Mouse (Mus musculus): ENCODE data around the gene Gm35549. TPM values are rescaled to one million over a fixed set of nuclear protein-coding genes. Genes with fewer than 3 reads are reported as not detected.
"Not testable (repeated sequence)": the region's sequence is repeated elsewhere in the genome, so short reads cannot be mapped to it uniquely, and the experiment has no call there.

Gene Gm35549
- polyA plus RNA-seq, 1 experiment from 2014 or later: 0.28 TPM

DNA sequence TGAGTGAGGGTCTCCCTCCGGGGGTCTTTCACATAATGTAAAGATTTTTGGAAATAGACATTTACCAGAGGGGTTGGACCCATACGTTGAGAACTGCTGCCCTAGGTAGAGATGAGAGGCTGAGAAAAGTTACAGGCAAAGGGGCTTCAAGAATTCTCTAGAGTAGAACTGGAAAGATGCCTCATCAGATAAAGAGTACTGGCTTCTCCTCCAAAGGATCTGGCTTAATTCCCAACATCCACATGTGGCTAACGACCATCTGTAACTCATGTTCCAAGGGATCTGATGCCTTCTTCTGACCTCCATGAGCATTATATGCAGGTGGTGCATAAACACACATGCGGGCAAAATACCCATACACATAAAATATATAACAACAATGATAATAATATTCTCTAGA, 11.8 kb upstream of the Gm35549 start:
- no peak overlapping the region for H3K4me3 ChIP-seq (replicated peaks)
- no peaks in the 10 kb centered on the region for H3K27me3 ChIP-seq (replicated peaks)
- H3K27ac ChIP-seq: no peak overlapping the region
- ATAC-seq (ENCODE audit: insufficient read depth, low FRiP score, low read depth): no peak
- 92% methylated on average over 4 of the region's 4 CpGs for WGBS
- peaks cover 91% of the 10 kb centered on the region for H3K36me3 ChIP-seq
- H3K9ac ChIP-seq: no peak overlapping the region
- H3K9me3 ChIP-seq: peaks cover 7% of the 10 kb centered on the region; the same call in 1 of the 2 replicates
- no peak overlapping the region for H3K4me2 ChIP-seq
- no peaks in the 10 kb centered on the region for H3K4me1 ChIP-seq

DNA sequence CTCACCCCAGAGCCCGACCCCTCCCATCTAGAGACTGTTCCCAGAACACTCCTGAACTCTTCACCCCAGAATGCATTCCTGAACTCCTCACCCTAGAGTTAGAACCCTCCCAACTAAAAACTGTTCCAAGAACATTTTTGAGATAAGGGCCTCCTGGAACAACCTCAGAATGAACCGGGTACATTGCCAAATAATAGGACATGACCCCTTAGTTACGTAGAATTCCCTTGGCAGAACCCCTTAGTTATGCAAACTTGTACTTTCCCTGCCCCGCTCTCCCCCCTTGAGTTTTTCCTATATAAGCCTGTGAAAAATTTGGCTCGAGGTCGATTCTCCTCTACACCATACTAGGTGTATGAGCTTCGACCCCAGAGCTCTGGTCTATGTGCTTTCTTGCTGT, 11.3 kb upstream of the Gm35549 start:
- not testable (repeated sequence) for ATAC-seq (ENCODE audit: insufficient read depth, low FRiP score, low read depth); H3K9ac ChIP-seq; H3K27me3 ChIP-seq (replicated peaks); H3K9me3 ChIP-seq; H3K4me3 ChIP-seq (replicated peaks); H3K4me2 ChIP-seq; H3K27ac ChIP-seq; H3K4me1 ChIP-seq
- peaks cover 91% of the 10 kb centered on the region for H3K36me3 ChIP-seq
- 70% methylated on average over 2 of the region's 7 CpGs for WGBS

DNA sequence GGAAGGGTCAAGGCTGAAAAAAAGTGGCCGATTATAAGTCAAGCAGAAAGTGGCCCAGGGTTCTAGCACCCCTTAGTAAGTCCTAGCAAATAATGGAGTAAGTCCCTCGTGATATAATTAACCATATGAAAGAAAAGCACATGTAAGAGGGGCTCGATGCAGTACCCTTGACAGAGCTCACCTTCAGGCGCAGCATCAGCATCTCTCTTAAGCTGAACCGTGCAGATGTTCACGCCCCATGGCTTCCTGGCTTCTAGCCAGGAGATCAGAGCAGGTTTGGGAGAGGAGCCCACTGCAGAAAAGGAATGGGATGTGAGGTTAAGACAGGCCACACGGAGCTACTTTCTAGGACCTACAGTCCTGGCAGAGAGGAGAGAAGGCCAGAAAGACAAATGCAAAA, 10.7 kb upstream of the Gm35549 start:
- WGBS: 92% methylated on average over 7 of the region's 7 CpGs
- Histone ChIP-seq H3K4me1 (no peaks in the 10 kb centered on the region), H3K9ac (no peak overlapping the region), H3K4me3 (replicated peaks) (no peak overlapping the region), H3K27me3 (replicated peaks) (no peaks in the 10 kb centered on the region), H3K4me2 (no peak overlapping the region), H3K9me3 (peaks cover 4% of the 10 kb centered on the region; the same call in 1 of the 2 replicates), H3K27ac (no peak overlapping the region), H3K36me3 (peaks cover 90% of the 10 kb centered on the region)
- no peak for ATAC-seq (ENCODE audit: insufficient read depth, low FRiP score, low read depth)

DNA sequence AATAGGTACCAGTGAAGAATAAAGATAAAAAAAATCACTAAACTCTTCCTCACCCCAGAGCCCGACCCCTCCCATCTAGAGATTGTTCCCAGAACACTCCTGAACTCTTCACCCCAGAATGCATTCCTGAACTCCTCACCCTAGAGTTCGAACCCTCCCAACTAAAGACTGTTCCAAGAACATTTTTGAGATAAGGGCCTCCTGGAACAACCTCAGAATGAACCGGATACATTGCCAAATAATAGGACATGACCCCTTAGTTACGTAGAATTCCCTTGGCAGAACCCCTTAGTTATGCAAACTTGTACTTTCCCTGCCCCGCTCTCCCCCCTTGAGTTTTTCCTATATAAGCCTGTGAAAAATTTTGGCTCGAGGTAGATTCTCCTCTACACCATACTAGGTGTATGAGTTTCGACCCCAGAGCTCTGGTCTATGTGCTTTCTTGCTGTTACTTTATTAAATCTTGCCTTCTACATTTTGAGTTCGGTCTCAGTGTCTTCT, 4.0 kb upstream of the Gm35549 start:
- not testable (repeated sequence) for H3K4me2 ChIP-seq; ATAC-seq (ENCODE audit: insufficient read depth, low FRiP score, low read depth); H3K9me3 ChIP-seq; H3K9ac ChIP-seq; H3K4me3 ChIP-seq (replicated peaks); H3K4me1 ChIP-seq; H3K27me3 ChIP-seq (replicated peaks); H3K27ac ChIP-seq
- 78% methylated on average over 7 of the region's 8 CpGs for WGBS
- peaks cover 42% of the 10 kb centered on the region for H3K36me3 ChIP-seq

DNA sequence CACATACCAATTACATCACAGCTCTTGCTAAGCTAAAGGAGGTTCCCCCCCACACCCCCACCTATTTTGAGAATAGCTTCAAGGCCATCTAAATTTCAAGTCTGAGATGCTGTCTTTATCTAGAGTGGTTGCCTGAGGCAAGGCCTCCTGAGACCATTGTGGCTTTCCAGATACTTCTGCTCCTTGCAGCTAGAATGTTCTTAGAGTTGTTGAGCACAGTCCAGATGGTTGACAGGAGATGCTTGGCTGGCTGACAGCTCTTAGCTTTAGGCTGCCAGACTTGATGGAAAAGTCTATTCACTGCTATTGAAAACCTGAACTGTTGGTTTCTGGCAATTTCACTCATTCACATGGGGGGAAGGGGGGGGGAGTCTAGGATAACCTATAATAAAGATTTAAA, 2.3 kb upstream of the Gm35549 start:
- Histone ChIP-seq H3K4me3 (replicated peaks) (no peak overlapping the region), H3K27me3 (replicated peaks) (no peaks in the 10 kb centered on the region), H3K9me3 (no peaks in the 10 kb centered on the region), H3K27ac (no peak overlapping the region), H3K4me1 (no peaks in the 10 kb centered on the region), H3K4me2 (no peak overlapping the region), H3K9ac (no peak overlapping the region), H3K36me3 (peaks cover 25% of the 10 kb centered on the region)
- no peak for ATAC-seq (ENCODE audit: insufficient read depth, low FRiP score, low read depth)

DNA sequence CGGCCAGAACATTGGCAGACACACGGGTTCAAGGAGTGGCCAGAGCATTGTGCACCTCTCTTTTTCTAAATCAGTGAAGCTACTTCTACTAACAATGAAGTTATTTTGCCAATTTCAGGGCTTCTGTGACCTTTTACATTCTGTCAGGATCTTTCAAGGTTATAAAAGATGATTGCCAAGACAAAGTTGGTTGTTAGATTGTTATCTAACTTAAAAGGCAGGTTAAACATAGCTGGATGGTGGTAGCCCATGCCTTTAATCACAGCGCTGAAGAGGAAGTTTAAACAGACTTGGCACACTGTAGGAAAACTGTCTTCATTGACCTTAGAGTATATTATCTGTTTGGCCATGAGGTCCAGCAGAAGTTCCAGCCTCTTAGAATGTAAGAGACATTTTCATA, 1.8 kb upstream of the Gm35549 start:
- Histone ChIP-seq H3K36me3 (peaks cover 20% of the 10 kb centered on the region), H3K9me3 (no peaks in the 10 kb centered on the region), H3K9ac (no peak overlapping the region), H3K4me3 (replicated peaks) (no peak overlapping the region), H3K4me2 (no peak overlapping the region), H3K27me3 (replicated peaks) (no peaks in the 10 kb centered on the region), H3K27ac (no peak overlapping the region), H3K4me1 (no peaks in the 10 kb centered on the region)
- no peak for ATAC-seq (ENCODE audit: insufficient read depth, low FRiP score, low read depth)
- 77% methylated on average over 3 of the region's 3 CpGs for WGBS

DNA sequence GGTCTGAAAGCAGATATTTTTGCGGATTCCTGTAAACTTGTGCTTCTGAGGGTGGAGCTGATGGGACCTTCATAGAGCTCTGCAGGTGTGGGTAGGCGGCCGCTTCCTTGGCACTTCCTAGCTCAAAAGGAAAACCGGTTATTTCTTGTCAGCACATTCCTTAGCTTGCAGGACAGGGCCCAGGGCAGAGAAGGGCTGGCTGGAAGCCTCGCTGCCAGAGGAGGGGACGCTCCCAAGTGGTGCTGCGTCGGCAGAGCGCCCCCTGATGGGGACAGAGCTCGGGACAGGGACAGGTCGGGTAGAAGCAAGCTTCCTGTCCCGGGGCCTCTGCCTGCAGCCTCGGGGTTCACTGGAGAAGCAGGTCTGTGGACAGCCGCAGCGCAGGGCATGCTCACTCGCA, 6.2 kb downstream of the Gm35549 start:
- H3K27ac ChIP-seq: 0 out of 2 replicates have a peak overlapping the region, but pooled peaks have one; percentile 51
- no peak overlapping the region for H3K4me2 ChIP-seq
- peak; percentile 83 for ATAC-seq (ENCODE audit: insufficient read depth, low FRiP score, low read depth)

DNA sequence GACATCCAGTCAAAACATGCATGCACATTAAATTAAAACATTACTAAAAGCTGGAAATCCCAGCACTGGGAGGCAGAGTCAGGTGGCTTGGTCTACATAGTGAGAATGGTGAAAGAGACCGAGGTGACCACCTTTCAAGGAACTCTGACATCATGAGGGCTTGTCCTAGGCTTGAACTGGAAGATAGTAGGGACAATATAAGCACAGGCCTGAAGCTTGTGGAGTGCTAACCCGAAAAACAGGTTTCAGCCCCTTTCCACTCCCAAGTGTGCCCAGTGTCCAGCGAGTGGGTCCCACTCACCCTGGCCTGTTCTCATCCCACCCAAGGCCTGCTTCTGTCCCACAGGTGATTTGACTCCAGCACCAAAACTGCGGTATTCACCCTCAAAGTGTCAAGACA, 6.6 kb downstream of the Gm35549 start:
- no peaks in the 10 kb centered on the region for H3K36me3 ChIP-seq
- peak; percentile 43; the same call in 1 of the 2 replicates for ATAC-seq (ENCODE audit: insufficient read depth, low FRiP score, low read depth)
- no peak overlapping the region for H3K4me2 ChIP-seq
- 69% methylated on average over 4 of the region's 4 CpGs for WGBS
- no peaks in the 10 kb centered on the region for H3K27me3 ChIP-seq (replicated peaks)
- H3K9ac ChIP-seq: no peak overlapping the region
- peak overlapping the region; percentile 51 for H3K27ac ChIP-seq
- no peaks in the 10 kb centered on the region for H3K9me3 ChIP-seq
- H3K4me3 ChIP-seq (replicated peaks): no peak overlapping the region
- 0 out of 2 replicates have a peak, but pooled peaks cover 5% of the 10 kb centered on the region for H3K4me1 ChIP-seq

More for the DNA sequence above, 6.2 kb downstream of the Gm35549 start:
- 24% methylated on average over 16 of the region's 16 CpGs for whole genome bisulfite sequencing
- no peaks in the 10 kb centered on the region for H3K27me3 ChIP-seq (replicated peaks)
- no peak overlapping the region for H3K9ac ChIP-seq
- 0 out of 2 replicates have a peak, but pooled peaks cover 5% of the 10 kb centered on the region for H3K4me1 ChIP-seq
- no peaks in the 10 kb centered on the region for H3K9me3 ChIP-seq
- no peaks in the 10 kb centered on the region for H3K36me3 ChIP-seq
- no peak overlapping the region for H3K4me3 ChIP-seq (replicated peaks)

DNA sequence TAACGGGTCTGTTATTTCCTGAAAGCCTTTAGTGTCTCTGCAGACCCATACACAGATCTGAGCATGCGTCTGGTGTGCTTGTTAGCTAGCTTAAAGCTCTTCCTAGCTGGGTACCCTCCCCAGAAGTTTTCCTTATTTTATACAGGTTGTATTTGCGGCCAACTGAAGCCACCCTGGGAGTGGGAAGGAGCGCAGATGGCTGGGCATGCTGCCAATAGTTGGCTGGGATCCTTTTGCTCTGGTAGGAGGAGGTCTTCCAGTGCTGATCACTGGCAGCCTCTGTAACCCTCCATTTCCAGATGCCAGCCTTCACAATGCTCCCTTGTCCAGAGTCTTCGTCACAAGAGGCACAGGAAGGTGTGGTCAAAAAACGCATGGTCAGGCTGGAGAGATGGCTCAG, 7.0 kb downstream of the Gm35549 start:
- Histone ChIP-seq H3K4me2 (no peak overlapping the region), H3K9me3 (no peaks in the 10 kb centered on the region), H3K27ac (peak overlapping the region; percentile 51), H3K4me3 (replicated peaks) (no peak overlapping the region), H3K27me3 (replicated peaks) (no peaks in the 10 kb centered on the region), H3K9ac (no peak overlapping the region), H3K36me3 (no peaks in the 10 kb centered on the region), H3K4me1 (0 out of 2 replicates have a peak, but pooled peaks cover 5% of the 10 kb centered on the region)
- 28% methylated on average over 6 of the region's 6 CpGs for WGBS
- ATAC-seq (ENCODE audit: insufficient read depth, low FRiP score, low read depth): peak; percentile 83

DNA sequence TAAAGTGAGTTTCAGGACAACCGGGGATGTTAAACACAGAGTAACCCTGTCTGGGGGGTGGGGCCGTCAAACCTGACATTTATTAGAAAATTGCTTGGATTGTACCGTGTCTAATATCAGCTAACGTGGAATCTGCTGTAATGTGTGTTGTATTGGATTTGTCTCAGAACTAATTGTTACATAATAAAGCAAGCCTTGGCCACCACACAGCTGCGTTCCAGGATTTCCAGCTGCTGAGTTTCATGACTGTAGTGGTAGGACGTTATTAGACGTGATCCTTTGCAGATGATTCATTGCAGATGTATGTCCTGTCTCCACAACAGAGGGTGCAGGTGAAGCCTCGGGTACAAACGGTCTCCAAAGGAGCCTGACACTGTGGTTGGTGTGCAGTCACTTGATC, 7.7 kb downstream of the Gm35549 start:
- Histone ChIP-seq H3K9ac (no peak overlapping the region), H3K4me2 (no peak overlapping the region), H3K9me3 (no peaks in the 10 kb centered on the region), H3K36me3 (no peaks in the 10 kb centered on the region), H3K4me3 (replicated peaks) (no peak overlapping the region), H3K27me3 (replicated peaks) (no peaks in the 10 kb centered on the region), H3K4me1 (0 out of 2 replicates have a peak, but pooled peaks cover 5% of the 10 kb centered on the region), H3K27ac (peak overlapping the region; percentile 51)
- ATAC-seq (ENCODE audit: insufficient read depth, low FRiP score, low read depth): no peak
- WGBS: 60% methylated on average over 9 of the region's 9 CpGs

DNA sequence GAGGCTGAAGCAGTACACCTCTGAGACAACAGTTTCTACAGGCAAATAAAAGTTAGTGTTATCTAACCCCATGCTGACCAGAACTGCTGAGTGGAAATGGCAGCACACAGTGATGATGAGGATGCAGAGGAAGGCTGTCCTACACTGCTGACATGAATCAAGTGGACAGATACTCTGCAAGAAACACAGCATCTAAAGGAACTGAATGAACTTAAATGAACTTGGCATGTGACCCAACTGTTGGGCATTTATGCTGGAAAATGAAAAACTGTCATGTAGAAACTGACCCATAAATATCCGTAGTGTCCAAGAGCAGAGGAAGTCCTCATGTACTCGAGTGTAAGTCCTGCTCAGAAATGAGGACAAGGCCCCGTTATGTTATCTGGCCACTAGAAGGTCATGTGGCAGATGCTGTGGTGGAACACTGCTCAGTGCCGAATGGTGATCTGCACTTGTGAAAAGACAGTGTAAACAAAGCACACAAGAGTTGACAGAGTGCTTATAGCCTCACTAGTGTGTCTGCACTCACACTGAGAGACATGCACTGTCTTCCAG, 13.9 kb downstream of the Gm35549 start:
- H3K36me3 ChIP-seq: peaks cover under 1% of the 10 kb centered on the region
- ATAC-seq (ENCODE audit: insufficient read depth, low FRiP score, low read depth): no peak
- no peaks in the 10 kb centered on the region for H3K9me3 ChIP-seq
- H3K27me3 ChIP-seq (replicated peaks): no peaks in the 10 kb centered on the region
- no peak overlapping the region for H3K4me3 ChIP-seq (replicated peaks)
- no peak overlapping the region for H3K4me2 ChIP-seq
- H3K27ac ChIP-seq: no peak overlapping the region
- H3K4me1 ChIP-seq: no peaks in the 10 kb centered on the region
- no peak overlapping the region for H3K9ac ChIP-seq
- 66% methylated on average over 4 of the region's 4 CpGs for WGBS

DNA sequence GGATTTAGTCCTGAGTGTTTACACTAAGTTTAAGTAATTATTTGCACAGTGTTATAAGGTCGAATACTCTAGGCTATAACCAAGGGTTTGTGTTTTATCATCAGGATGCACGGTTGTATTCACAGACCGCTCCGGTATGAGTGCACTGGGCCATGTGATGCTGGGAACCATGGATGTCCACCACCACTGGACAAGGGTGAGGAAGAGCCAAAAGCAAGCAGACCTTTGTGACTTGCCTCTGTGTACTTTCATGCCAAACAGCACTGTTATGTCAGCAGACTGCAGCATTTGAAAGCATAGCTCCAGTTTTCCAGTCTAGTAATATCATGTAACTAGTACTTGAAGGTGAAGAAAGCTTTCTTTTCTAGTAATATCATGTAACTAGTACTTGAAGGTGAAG, 17.1 kb downstream of the Gm35549 start:
- Histone ChIP-seq H3K27ac (no peak overlapping the region), H3K9ac (no peak overlapping the region), H3K36me3 (peaks cover 8% of the 10 kb centered on the region), H3K4me2 (no peak overlapping the region), H3K4me3 (replicated peaks) (no peak overlapping the region), H3K4me1 (no peaks in the 10 kb centered on the region), H3K9me3 (no peaks in the 10 kb centered on the region), H3K27me3 (replicated peaks) (no peaks in the 10 kb centered on the region)
- 79% methylated on average over 4 of the region's 4 CpGs for WGBS
- no peak for ATAC-seq (ENCODE audit: insufficient read depth, low FRiP score, low read depth)

Data from stomach, embryonic 15.5 days (tissue).